Mouse (Mus musculus): ENCODE results near the gene Cubn. TPM values are rescaled to one million over a fixed set of nuclear protein-coding genes. Genes with fewer than 3 reads are reported as not detected.

The Cubn gene
- total and polyA plus RNA-seq, 3 experiments: 0.03 TPM; not detected in 2

DNA sequence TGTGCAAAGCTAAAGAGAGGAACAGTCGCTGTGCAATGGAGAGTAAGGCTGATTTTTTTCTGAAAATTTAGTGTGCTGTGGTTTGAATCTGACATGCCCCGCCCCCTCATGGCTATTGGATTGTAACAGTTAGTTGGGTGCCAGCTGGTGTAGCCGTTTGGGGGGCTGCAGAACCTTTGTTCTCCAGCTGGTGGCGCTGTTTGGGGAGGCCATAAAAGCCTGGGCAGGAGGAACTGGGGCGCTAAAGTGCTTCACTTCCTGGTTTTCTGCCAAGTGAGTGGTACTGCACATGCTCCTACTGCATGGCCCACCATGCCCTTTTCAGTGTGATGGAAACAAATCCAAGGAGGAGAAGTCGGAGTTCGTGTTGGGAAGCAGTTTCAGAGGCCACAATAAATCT, 215.7 kb downstream of the Cubn start:
- no peak overlapping the region for H3K27ac ChIP-seq (ENCODE audit: control insufficient read depth, low read depth, low read length)
- no peak overlapping the region for H3K9ac ChIP-seq (ENCODE audit: control insufficient read depth, low read depth, low read length, poor library complexity, severe bottlenecking)
- peaks cover 2% of the 10 kb centered on the region; the same call in 1 of the 2 replicates for H3K79me2 ChIP-seq (ENCODE audit: control insufficient read depth, insufficient read depth, low read length, poor library complexity)
- TF ChIP-seq CTCF (IDR thresholded peaks at IDR 0.05 in 2 of 3, conservative IDR thresholded peaks at IDR 0.05 in 1 of 3; ENCODE audit: control insufficient read depth in 1 of 3, insufficient read depth in 1 of 3, low read depth in 2 of 3, low read length in 3 of 3, poor library complexity in 1 of 3, severe bottlenecking in 1 of 3) (peak; percentile 41 to 47 (median 43); a peak in 5 of 6 replicates), POLR2A (IDR thresholded peaks at IDR 0.05; ENCODE audit: control insufficient read depth in 1 of 2, insufficient read depth in 1 of 2, low read depth in 1 of 2, low read length in 2 of 2, poor library complexity in 1 of 2) (no peak)
- DNase-seq (ENCODE audit: low read depth, low spot score): peak; percentile 37
- no peaks in the 10 kb centered on the region for H3K9me3 ChIP-seq (replicated peaks; ENCODE audit: insufficient read depth, low read length)
- peaks cover 0 to 13% of the 10 kb centered on the region in 2 experiments; a peak in 2 of 4 replicates for H3K36me3 ChIP-seq (ENCODE audit: control insufficient read depth in 1 of 2, insufficient read depth in 2 of 2, low read length in 2 of 2)
- H3K4me3 ChIP-seq (ENCODE audit: control insufficient read depth in 1 of 2, insufficient read depth in 1 of 2, low read depth in 2 of 2, low read length in 2 of 2): no peak overlapping the region
- peaks cover 0 to 8% of the 10 kb centered on the region in 2 experiments; a peak in 3 of 4 replicates for H3K4me1 ChIP-seq (ENCODE audit: control insufficient read depth in 1 of 2, insufficient read depth in 2 of 2, low read length in 2 of 2)
- H3K27me3 ChIP-seq (ENCODE audit: control insufficient read depth in 1 of 2, insufficient read depth in 2 of 2, low read length in 2 of 2): no peaks in the 10 kb centered on the region

DNA sequence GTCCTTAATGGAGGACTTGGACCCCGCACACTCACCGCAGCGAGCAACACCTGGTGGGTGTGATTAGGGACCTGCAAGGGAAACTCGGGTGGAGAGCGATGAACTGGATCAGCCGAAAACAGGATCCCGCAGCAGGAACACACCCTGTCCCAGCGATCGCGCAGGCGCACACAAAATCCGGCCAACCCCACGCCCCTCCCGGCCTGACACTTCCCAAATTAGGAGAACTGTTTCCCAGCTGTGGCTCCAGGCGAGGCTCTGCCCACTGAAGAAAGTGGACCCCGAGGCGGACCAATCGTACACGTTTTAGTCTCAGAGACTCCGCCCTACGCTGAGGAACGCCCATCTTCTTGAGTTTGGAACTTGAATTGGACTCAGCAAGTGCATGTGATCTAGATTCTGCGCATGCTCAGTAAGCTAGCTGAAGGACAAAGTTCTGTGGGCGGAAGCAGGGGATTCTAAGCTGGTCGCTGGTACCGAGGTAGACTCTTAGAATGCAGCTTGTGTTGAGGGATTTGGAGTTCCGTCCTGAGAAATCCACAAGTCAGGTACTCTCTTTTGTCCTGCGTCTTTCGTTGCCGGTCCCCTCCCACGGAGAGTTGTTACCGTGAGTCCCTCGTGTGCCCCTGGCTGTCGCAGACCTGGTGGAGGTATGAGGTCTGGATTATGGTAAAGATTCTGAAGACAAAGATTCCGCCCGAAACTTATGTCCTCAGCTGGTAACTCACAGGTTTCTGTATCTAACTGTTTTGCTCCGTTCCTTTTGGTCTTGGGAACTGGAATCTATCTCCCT, 220.3 kb downstream of the Cubn start, which contains the start of gene Rsu1:
Gene Rsu1, minus strand, starts transcription at position 251 of the 793 bp plus-strand sequence.
- peak within 1 kb of the TSS; percentile 62 for H3K27ac ChIP-seq (ENCODE audit: control insufficient read depth, low read depth, low read length)
- TF ChIP-seq UBTF (IDR thresholded peaks at IDR 0.05; ENCODE audit: borderline replicate concordance, insufficient read depth, low read depth, low read length) (no peak), JUND (IDR thresholded peaks at IDR 0.05; ENCODE audit: low read depth, low read length) (no peak), MYC (IDR thresholded peaks at IDR 0.05; ENCODE audit: low read depth, low read length) (peak; percentile 20; the same call in 1 of the 2 replicates), MEF2A (IDR thresholded peaks at IDR 0.05; ENCODE audit: extremely low read depth, insufficient replicate concordance, low read depth, low read length, poor library complexity, severe bottlenecking) (no peak), ELF1 (IDR thresholded peaks at IDR 0.05; ENCODE audit: low read depth, low read length) (peak; percentile 98), NELFE (IDR thresholded peaks at IDR 0.05; ENCODE audit: low read depth, low read length) (peak; percentile 44), GABPA (IDR thresholded peaks at IDR 0.05; ENCODE audit: low read depth, low read length) (no peak), MYB (IDR thresholded peaks at IDR 0.05; ENCODE audit: low read depth, low read length) (no peak), EP300 (IDR thresholded peaks at IDR 0.05; ENCODE audit: low read depth in 1 of 2, low read length in 2 of 2) (no peak), CTCF (IDR thresholded peaks at IDR 0.05 in 2 of 3, conservative IDR thresholded peaks at IDR 0.05 in 1 of 3; ENCODE audit: control insufficient read depth in 1 of 3, insufficient read depth in 1 of 3, low read depth in 2 of 3, low read length in 3 of 3, poor library complexity in 1 of 3, severe bottlenecking in 1 of 3) (no peak), MAZ (IDR thresholded peaks at IDR 0.05; ENCODE audit: low read depth, low read length) (0 out of 2 replicates have a peak, but pooled peaks have one; percentile 27), ZC3H11A (IDR thresholded peaks at IDR 0.05; ENCODE audit: low read depth, low read length) (no peak), ZNF384 (IDR thresholded peaks at IDR 0.05; ENCODE audit: low read depth, low read length) (no peak), TAL1 (IDR thresholded peaks at IDR 0.05; ENCODE audit: low read length) (no peak), GATA1 (IDR thresholded peaks at IDR 0.05; ENCODE audit: low read depth, low read length) (no peak), CHD2 (IDR thresholded peaks at IDR 0.05; ENCODE audit: low read length) (no peak), ETS1 (IDR thresholded peaks at IDR 0.05; ENCODE audit: low read depth, low read length) (peak; percentile 45; the same call in 1 of the 2 replicates), ZMIZ1 (IDR thresholded peaks at IDR 0.05; ENCODE audit: low read depth, low read length) (0 out of 2 replicates have a peak, but pooled peaks have one; percentile 38), RCOR1 (IDR thresholded peaks at IDR 0.05; ENCODE audit: low read depth, low read length) (no peak), RAD21 (IDR thresholded peaks at IDR 0.05; ENCODE audit: low read depth, low read length) (no peak), MXI1 (IDR thresholded peaks at IDR 0.05; ENCODE audit: low read depth, low read length) (no peak), MAX (IDR thresholded peaks at IDR 0.05; ENCODE audit: low read length) (peak; percentile 57; the same call in 1 of the 2 replicates), POLR2AphosphoS2 (IDR thresholded peaks at IDR 0.05; ENCODE audit: low read length) (no peak; the same call in none of the 2 replicates), TBP (IDR thresholded peaks at IDR 0.05; ENCODE audit: low read depth, low read length) (peak; percentile 69), MAFK (IDR thresholded peaks at IDR 0.05; ENCODE audit: borderline replicate concordance, low read depth, low read length) (no peak), KAT2A (conservative IDR thresholded peaks at IDR 0.05; ENCODE audit: low read depth, low read length) (peak; percentile 76), NRF1 (IDR thresholded peaks at IDR 0.05; ENCODE audit: insufficient read depth, low read depth, low read length, poor library complexity, severe bottlenecking) (peak; percentile 76), TCF12 (IDR thresholded peaks at IDR 0.05; ENCODE audit: low read depth, low read length) (no peak)

More for the DNA sequence above, 220.3 kb downstream of the Cubn start, which contains the start of gene Rsu1:
- Histone ChIP-seq H3K4me3 (ENCODE audit: control insufficient read depth in 1 of 2, insufficient read depth in 1 of 2, low read depth in 2 of 2, low read length in 2 of 2) (peak within 1 kb of the TSS; percentile 83 to 88), H3K36me3 (ENCODE audit: control insufficient read depth in 1 of 2, insufficient read depth in 2 of 2, low read length in 2 of 2) (peaks cover 0 to 42% of the 10 kb centered on the region in 2 experiments; a peak in 2 of 4 replicates), H3K9ac (ENCODE audit: control insufficient read depth, low read depth, low read length, poor library complexity, severe bottlenecking) (peak within 1 kb of the TSS; percentile 71), H3K79me2 (ENCODE audit: control insufficient read depth, insufficient read depth, low read length, poor library complexity) (peaks cover 9% of the 10 kb centered on the region), H3K4me1 (ENCODE audit: control insufficient read depth in 1 of 2, insufficient read depth in 2 of 2, low read length in 2 of 2) (peaks cover 20 to 35% of the 10 kb centered on the region in 2 experiments), H3K9me3 (replicated peaks; ENCODE audit: insufficient read depth, low read length) (no peaks in the 10 kb centered on the region), H3K27me3 (ENCODE audit: control insufficient read depth in 1 of 2, insufficient read depth in 2 of 2, low read length in 2 of 2) (no peaks in the 10 kb centered on the region)
- DNase-seq (ENCODE audit: low read depth, low spot score): peak; percentile 100
